Mouse (Mus musculus): Measurements from ENCODE around the gene Fam104a. TPM values are rescaled to one million over a fixed set of nuclear protein-coding genes. Genes with fewer than 3 reads are reported as not detected.

Gene Fam104a
- polyA plus RNA-seq, 1 experiment: 129 TPM

DNA sequence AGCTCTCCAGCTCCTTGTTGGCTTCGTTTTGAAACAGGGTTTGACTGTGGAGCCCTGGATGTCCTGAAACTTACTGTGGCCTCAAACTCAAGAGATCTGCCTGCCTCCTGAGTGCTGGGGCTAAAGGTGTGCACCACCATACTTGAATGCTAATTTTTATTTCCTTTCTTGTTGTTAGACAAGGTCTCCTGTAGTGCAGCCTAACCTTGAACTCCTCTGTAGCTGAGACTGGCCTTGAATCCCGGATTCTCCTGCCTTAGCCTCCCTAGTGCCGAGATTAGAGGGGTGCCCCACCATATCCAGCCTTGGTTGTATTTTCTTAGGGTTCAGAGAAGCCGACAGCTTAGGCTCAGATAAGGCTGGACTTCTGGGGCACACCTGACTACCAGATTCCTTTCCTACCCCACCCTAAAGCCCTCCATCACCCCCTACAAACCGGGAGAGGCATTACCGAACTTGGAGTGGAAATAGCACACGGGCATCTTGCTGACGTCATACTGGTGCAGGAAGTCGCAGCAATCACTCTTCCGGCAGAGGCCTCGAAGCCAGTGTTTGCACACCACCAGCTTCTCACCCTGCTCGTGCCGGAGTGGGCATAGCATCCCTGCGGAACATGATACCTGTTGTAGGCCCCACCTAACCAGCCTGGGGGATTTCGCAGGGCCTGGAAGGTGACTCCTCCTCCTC, 22.2 kb upstream of the Fam104a start:
- H3K27me3 ChIP-seq (replicated peaks): peaks cover 6% of the 10 kb centered on the region
- H3K4me3 ChIP-seq (replicated peaks): no peak overlapping the region
- peaks cover 16% of the 10 kb centered on the region for H3K4me1 ChIP-seq
- TF ChIP-seq GATA1 (IDR thresholded peaks at IDR 0.05; ENCODE audit: borderline replicate concordance, low read length) (no peak), FLI1 (IDR thresholded peaks at IDR 0.05; ENCODE audit: low read length) (no peak)
- H3K36me3 ChIP-seq (replicated peaks; ENCODE audit: low read length): peaks cover 15% of the 10 kb centered on the region
- H3K9me3 ChIP-seq: 0 out of 2 replicates have a peak, but pooled peaks cover 4% of the 10 kb centered on the region

DNA sequence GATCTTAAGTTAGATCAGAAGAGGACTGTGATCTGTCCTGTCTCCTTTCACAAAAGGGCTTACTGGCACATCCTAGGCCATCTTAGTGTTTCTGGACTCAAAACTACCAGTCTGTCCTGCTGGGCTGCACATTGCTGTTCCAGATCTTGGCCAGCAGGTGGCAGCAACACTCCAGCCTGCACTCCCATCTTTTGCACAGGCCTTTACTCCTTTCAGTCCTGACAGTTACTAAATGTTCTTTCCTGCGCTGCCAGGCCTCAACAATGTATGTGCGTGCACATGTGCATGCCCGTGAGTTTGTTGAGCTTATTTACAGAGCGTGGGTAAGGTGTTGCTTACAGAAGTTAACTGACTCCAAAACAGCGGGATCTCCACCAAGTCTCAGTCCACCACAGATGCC, 19.8 kb upstream of the Fam104a start:
- Histone ChIP-seq H3K9me3 (0 out of 2 replicates have a peak, but pooled peaks cover 4% of the 10 kb centered on the region), H3K4me1 (peaks cover 12% of the 10 kb centered on the region), H3K36me3 (replicated peaks; ENCODE audit: low read length) (peaks cover 29% of the 10 kb centered on the region), H3K4me3 (replicated peaks) (no peak overlapping the region), H3K27me3 (replicated peaks) (peaks cover 6% of the 10 kb centered on the region)
- TF ChIP-seq FLI1 (IDR thresholded peaks at IDR 0.05; ENCODE audit: low read length): no peak
- no peak for TF ChIP-seq GATA1 (IDR thresholded peaks at IDR 0.05; ENCODE audit: borderline replicate concordance, low read length)

DNA sequence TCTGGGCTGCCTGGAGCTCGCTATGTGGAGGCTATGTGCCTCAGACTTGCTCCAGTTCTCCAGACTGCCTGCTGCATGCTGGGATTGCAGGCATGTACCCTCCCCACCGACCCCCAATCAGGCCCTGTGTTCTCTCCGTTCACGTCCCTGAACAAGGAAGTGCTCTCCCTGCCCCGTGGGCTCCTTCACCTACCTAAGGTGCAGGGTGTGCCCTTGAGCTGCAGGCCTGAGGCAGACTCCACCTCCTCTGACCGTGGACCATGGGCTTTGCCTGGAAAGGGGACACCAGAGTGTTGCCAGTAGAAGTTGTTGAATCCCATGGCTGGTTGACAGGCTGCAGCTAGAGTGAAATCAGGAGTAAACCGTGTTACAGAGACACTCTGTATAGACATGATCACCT, 15.7 kb upstream of the Fam104a start:
- Histone ChIP-seq H3K4me1 (peaks cover 17% of the 10 kb centered on the region), H3K27me3 (replicated peaks) (peaks cover 4% of the 10 kb centered on the region), H3K36me3 (replicated peaks; ENCODE audit: low read length) (peaks cover 53% of the 10 kb centered on the region), H3K9me3 (peaks cover 16% of the 10 kb centered on the region), H3K4me3 (replicated peaks) (no peak overlapping the region)
- no peak for TF ChIP-seq FLI1 (IDR thresholded peaks at IDR 0.05; ENCODE audit: low read length)
- TF ChIP-seq GATA1 (IDR thresholded peaks at IDR 0.05; ENCODE audit: borderline replicate concordance, low read length): no peak

DNA sequence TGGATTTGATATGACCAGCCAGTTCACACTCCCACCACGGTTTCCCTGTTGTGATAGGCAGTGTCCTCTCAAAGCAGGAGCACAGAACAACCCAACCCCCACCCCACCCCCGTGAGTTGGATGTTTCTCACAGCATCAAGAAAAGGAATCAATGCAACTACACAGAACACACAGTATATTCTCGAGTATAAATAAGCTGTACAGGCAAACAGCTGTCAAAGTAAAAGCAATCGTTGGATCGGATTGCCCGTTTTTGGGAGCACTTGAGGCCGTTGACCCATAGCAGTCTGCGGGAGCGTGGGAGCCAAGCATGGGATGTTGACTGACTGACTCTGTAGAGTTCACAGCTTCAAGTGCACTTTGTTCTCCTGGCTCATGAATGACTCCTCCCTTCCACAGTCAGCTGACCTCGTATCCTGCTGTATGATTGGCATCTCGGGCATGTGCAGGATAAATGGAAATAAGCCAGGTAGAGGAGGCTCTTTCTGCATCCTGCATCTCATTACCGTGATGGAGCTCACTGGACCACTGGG, 14.1 kb upstream of the Fam104a start:
- H3K36me3 ChIP-seq (replicated peaks; ENCODE audit: low read length): peaks cover 69% of the 10 kb centered on the region
- TF ChIP-seq GATA1 (IDR thresholded peaks at IDR 0.05; ENCODE audit: borderline replicate concordance, low read length) (no peak), FLI1 (IDR thresholded peaks at IDR 0.05; ENCODE audit: low read length) (no peak)

DNA sequence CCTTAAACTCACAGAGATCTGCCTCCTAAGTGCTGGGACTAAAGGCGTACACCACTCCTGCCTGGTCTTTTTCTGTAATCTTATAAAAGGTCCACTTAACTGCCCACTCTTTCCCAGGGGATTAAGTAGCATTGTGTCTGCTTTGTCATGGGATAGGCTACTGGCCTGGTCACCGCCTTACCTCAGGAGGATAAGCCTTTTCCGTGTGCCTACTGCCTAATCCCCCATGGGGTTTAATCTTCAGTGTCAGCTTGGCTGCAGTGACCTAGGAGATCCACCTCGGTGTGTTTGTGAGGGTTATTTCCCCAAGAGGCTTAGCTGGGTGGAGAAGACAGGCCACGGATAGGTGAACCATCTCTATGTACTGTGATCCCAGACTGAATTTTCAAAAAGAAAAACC, 13.6 kb upstream of the Fam104a start:
- Histone ChIP-seq H3K27me3 (replicated peaks) (peaks cover 2% of the 10 kb centered on the region), H3K4me3 (replicated peaks) (no peak overlapping the region), H3K9me3 (peaks cover 16% of the 10 kb centered on the region), H3K36me3 (replicated peaks; ENCODE audit: low read length) (peaks cover 74% of the 10 kb centered on the region), H3K4me1 (peaks cover 14% of the 10 kb centered on the region)
- no peak for TF ChIP-seq GATA1 (IDR thresholded peaks at IDR 0.05; ENCODE audit: borderline replicate concordance, low read length)
- no peak for TF ChIP-seq FLI1 (IDR thresholded peaks at IDR 0.05; ENCODE audit: low read length)

More for the DNA sequence above, 14.1 kb upstream of the Fam104a start:
- H3K9me3 ChIP-seq: peaks cover 16% of the 10 kb centered on the region
- H3K4me1 ChIP-seq: peaks cover 14% of the 10 kb centered on the region
- H3K4me3 ChIP-seq (replicated peaks): no peak overlapping the region
- H3K27me3 ChIP-seq (replicated peaks): peaks cover 4% of the 10 kb centered on the region

DNA sequence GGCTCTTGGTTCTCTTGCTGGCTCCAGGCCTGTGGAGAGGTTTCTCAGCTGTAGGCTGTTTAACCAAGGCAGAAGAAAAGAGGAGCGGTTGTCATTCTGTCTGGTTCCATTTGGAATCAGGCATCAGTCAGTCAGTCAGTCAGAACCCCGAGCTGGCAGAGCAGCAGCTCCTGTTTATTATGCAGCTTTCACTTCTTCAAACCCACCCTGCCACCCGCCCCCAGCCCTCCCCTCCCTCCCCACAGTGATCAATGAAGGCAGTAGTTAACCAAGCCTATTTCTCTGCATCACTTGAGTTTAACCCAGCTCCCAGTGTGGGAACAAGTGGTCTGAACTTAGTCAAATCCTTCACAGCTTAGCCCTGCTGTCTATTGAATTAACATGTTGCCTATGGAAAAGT, 7.9 kb upstream of the Fam104a start:
- TF ChIP-seq FLI1 (IDR thresholded peaks at IDR 0.05; ENCODE audit: low read length): no peak
- TF ChIP-seq GATA1 (IDR thresholded peaks at IDR 0.05; ENCODE audit: borderline replicate concordance, low read length): no peak
- Histone ChIP-seq H3K36me3 (replicated peaks; ENCODE audit: low read length) (peaks cover 97% of the 10 kb centered on the region), H3K4me3 (replicated peaks) (no peak overlapping the region), H3K9me3 (peaks cover 8% of the 10 kb centered on the region), H3K4me1 (peaks cover 28% of the 10 kb centered on the region), H3K27me3 (replicated peaks) (no peaks in the 10 kb centered on the region)

DNA sequence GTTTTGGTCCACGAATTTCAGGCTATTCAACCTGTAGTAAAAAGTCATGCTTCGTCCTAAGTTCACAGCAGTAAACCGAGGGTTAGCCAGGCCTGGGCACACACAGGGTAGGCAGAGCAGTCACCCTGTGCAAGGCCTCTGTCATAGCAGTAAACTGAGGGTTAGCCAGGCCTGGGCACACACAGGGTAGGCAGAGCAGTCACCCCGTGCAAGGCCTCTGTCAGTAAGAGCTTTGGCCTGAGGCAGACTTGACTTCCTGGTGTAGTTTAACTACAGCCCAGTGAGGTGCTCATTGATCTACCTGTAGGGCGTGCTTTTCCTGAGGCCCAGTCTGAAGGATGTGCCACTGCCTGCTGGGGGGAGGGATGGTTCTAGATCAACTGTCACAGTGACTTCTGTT, 7.4 kb upstream of the Fam104a start:
- H3K4me3 ChIP-seq (replicated peaks): no peak overlapping the region
- peaks cover 96% of the 10 kb centered on the region for H3K36me3 ChIP-seq (replicated peaks; ENCODE audit: low read length)
- TF ChIP-seq FLI1 (IDR thresholded peaks at IDR 0.05; ENCODE audit: low read length) (no peak), GATA1 (IDR thresholded peaks at IDR 0.05; ENCODE audit: borderline replicate concordance, low read length) (no peak)
- H3K9me3 ChIP-seq: 0 out of 2 replicates have a peak, but pooled peaks cover 3% of the 10 kb centered on the region
- peaks cover 33% of the 10 kb centered on the region for H3K4me1 ChIP-seq
- H3K27me3 ChIP-seq (replicated peaks): no peaks in the 10 kb centered on the region

DNA sequence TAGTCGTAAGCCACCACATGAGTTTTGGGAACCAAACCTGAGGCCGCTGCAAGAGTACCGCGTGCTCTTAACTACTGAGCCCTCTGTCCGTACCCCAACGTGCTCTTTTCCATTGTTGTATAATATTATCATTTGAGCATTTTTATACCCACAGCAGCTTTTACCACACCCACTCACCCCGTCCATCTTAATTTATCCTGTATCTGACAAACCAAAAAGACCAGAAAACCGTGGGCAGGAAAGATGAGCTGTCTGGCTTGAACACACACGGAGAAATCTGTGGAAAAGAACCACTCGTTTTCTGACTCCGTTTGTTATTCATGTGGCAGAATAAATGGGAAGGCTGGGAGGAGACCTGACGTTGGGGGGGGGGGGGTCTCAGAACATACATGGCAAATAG, 6.6 kb upstream of the Fam104a start:
- 0 out of 2 replicates have a peak, but pooled peaks cover under 1% of the 10 kb centered on the region for H3K9me3 ChIP-seq
- no peak overlapping the region for H3K4me3 ChIP-seq (replicated peaks)
- TF ChIP-seq FLI1 (IDR thresholded peaks at IDR 0.05; ENCODE audit: low read length) (no peak), GATA1 (IDR thresholded peaks at IDR 0.05; ENCODE audit: borderline replicate concordance, low read length) (no peak)
- peaks cover 88% of the 10 kb centered on the region for H3K36me3 ChIP-seq (replicated peaks; ENCODE audit: low read length)
- peaks cover 37% of the 10 kb centered on the region for H3K4me1 ChIP-seq
- H3K27me3 ChIP-seq (replicated peaks): no peaks in the 10 kb centered on the region

DNA sequence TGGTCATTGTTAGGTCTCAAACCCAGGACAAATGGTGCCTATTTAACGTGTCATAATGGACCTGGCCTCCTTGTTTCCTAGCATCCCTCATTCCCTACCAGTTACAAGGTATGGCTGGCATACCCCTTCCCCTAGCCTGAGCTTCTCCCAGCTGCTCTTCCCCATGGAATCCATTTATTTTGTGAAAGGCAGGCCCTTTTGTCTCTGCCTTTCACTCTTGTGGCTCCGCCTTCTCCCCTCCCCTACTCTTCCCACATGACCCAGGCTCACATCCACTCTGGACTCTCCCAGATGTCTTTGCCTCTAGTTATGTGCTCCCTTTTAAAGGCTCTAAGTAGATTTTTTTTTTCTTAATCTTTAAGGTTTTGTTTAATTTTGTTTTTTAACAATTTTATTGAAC, 3.1 kb upstream of the Fam104a start:
- peak overlapping the region; percentile 35 for H3K4me3 ChIP-seq (replicated peaks)
- H3K27me3 ChIP-seq (replicated peaks): no peaks in the 10 kb centered on the region
- no peak for TF ChIP-seq FLI1 (IDR thresholded peaks at IDR 0.05; ENCODE audit: low read length)
- no peak for TF ChIP-seq GATA1 (IDR thresholded peaks at IDR 0.05; ENCODE audit: borderline replicate concordance, low read length)
- peaks cover 55% of the 10 kb centered on the region for H3K4me1 ChIP-seq
- H3K9me3 ChIP-seq: no peaks in the 10 kb centered on the region
- peaks cover 53% of the 10 kb centered on the region for H3K36me3 ChIP-seq (replicated peaks; ENCODE audit: low read length)

DNA sequence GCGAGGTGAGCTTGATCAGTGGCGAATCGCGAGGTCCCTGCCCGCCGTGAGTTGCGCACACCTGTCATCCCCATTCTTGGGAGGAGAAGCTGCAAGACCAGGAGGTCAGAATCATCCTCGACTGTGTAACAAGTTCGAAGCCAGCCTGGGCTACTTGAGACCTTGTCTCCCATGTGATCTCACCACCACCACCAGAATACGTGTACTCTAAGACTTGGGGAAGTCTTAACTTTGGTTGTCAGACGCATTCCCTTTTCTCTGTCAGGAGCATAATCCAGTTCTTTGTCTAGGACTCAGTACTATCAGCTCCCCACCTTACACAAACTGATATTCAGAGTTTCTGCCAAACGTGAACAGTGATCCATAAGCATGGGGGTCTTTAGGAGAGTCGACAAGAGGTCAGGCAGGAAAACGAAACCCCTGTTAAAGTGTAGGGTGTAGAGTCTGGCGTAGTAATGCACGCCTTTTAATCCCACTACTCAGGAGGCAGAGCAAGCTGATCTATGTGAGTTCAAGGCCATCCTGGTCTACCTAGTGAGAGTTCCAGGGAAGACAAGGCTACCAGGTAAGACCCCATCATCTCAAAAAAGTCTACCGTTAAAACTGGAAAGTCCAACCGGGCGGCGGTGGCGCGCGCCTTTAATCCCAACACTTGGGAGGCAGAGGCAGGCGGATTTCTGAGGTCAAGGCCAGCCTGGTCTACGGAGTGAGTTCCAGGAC, 912 bp upstream of the Fam104a start:
- Histone ChIP-seq H3K9me3 (no peaks in the 10 kb centered on the region), H3K36me3 (replicated peaks; ENCODE audit: low read length) (peaks cover 34% of the 10 kb centered on the region), H3K27me3 (replicated peaks) (no peaks in the 10 kb centered on the region), H3K4me3 (replicated peaks) (peak overlapping the region; percentile 99), H3K4me1 (peaks cover 66% of the 10 kb centered on the region)
- TF ChIP-seq FLI1 (IDR thresholded peaks at IDR 0.05; ENCODE audit: low read length): no peak
- TF ChIP-seq GATA1 (IDR thresholded peaks at IDR 0.05; ENCODE audit: borderline replicate concordance, low read length): no peak
